Mouse (Mus musculus) lung, adult 2 months (tissue): ENCODE measurements around the gene Tmcc3.

ENCODE experiments used
- CTCF ChIP-seq: fragments of 200-500 bp; IDR thresholded peaks from 2 replicates; pipeline ENCODE4 v1.5.1; 2011; ENCODE audit warnings: mild to moderate bottlenecking, low read length, control low read depth; ENCODE audit not compliant: insufficient read depth
- POLR2A ChIP-seq: fragments of 200-500 bp; IDR thresholded peaks from 2 replicates; pipeline ENCODE4 v1.6.1; 2011; ENCODE audit warnings: low read depth, mild to moderate bottlenecking, control low read depth, low read length, borderline replicate concordance; ENCODE audit errors: extremely low read depth

DNA sequence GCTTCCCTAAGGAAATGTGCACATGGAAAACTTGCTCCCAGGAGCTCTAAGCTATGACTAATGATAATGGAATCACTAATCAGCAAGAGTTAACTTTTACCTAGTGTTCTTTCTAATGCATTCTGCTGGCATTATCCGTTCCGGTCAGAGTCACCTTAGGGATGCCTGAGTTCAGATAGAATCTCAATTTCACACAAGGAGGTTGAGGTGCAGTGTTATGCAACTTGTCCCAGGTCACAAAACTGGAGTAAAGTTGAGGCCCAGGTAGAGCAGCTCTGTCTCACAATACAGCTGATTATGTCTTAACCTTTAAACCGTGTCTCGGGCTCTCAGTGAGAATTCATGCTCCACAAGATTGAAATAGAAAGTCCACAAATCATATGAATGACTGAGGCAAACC lies 177.8 kb downstream of the Tmcc3 start:
- no peak for TF ChIP-seq POLR2A
- TF ChIP-seq CTCF, result no peak
